Mouse (Mus musculus) forelimb bud, embryonic 11.5 days (tissue): Measurements from ENCODE around the gene Vsnl1.

Experiments used
- DNase-seq: peaks from one replicate; pipeline ENCODE4 v3.0.0-alpha.2; 2012; ENCODE audit warnings: low read depth, low spot score

The Vsnl1 gene

GRCm38 (mm10) chr12:11277207-11277606 lies 159.2 kb downstream of the Vsnl1 start:
- DNase-seq, result no peak

GRCm38 (mm10) chr12:11276632-11277031 lies 159.8 kb downstream of the Vsnl1 start:
- no peak for DNase-seq
